Mouse (Mus musculus) small intestine, adult 2 months (tissue): Measurements from ENCODE around the gene Col11a2. TPM values are rescaled to one million over a fixed set of nuclear protein-coding genes. Genes with fewer than 3 reads are reported as not detected.
"Not testable (repeated sequence)": the region's sequence is repeated elsewhere in the genome, so short reads cannot be mapped to it uniquely, and the experiment has no call there.

ENCODE experiments used
- H3K27ac ChIP-seq: fragments of 200-500 bp; 2 replicates; pipeline ENCODE4 v1.5.1; 2012; ENCODE audit warnings: low read depth, low read length, control low read depth, inconsistent platforms; ENCODE audit not compliant: insufficient read depth
- H3K27me3 ChIP-seq: fragments of 200-500 bp; 2 replicates; pipeline ENCODE4 v1.6.1; 2012; ENCODE audit warnings: mild to moderate bottlenecking, moderate library complexity, low read length, inconsistent platforms; ENCODE audit not compliant: control insufficient read depth, insufficient read depth
- H3K36me3 ChIP-seq: fragments of 200-500 bp; 2 replicates; pipeline ENCODE4 v1.6.1; 2012; ENCODE audit warnings: mild to moderate bottlenecking, low read length, control low read depth, inconsistent platforms; ENCODE audit not compliant: control insufficient read depth, insufficient read depth
- H3K4me1 ChIP-seq: fragments of 200-500 bp; 2 replicates; pipeline ENCODE4 v1.6.1; 2012; ENCODE audit warnings: low read length, inconsistent platforms, mixed read lengths; ENCODE audit not compliant: control insufficient read depth, insufficient read depth, insufficient read length
- H3K4me3 ChIP-seq: fragments of 200-500 bp; 2 replicates; pipeline ENCODE4 v1.5.1; 2012; ENCODE audit warnings: low read depth, mild to moderate bottlenecking, control low read depth, inconsistent platforms, low read length, moderate library complexity
- CTCF ChIP-seq: fragments of 200-500 bp; IDR thresholded peaks from 2 replicates; pipeline ENCODE4 v1.5.1; 2012; ENCODE audit warnings: low read depth, mild to moderate bottlenecking, control low read depth, inconsistent platforms, low read length, moderate library complexity, mixed read lengths; ENCODE audit not compliant: insufficient replicate concordance, insufficient read length; ENCODE audit errors: extremely low read depth
- POLR2A ChIP-seq: fragments of 200-500 bp; IDR thresholded peaks from 2 replicates; pipeline ENCODE4 v1.6.1; 2012; ENCODE audit warnings: low read depth, mild to moderate bottlenecking, control low read depth, inconsistent platforms, low read length, moderate library complexity
- WGBS: fragments of 180-500 bp; shearing (Covaris S2); methylation state at CpG from one replicate; pipeline ENCODE4 v1.1.7; 2018; 5-methylcytosine and 5-hydroxymethylcytosine counted together
- polyA plus RNA-seq: library from polyadenylated mRNA; depleted of rRNA; stranded (reverse); fragments of >200 nt; gene quantifications from 2 replicates; pipeline ENCODE4 v1.2.3, GENCODE M21; 2012

Col11a2 gene
- polyA plus RNA-seq, 1 experiment = 0.90 TPM

- Histone ChIP-seq H3K27ac (peak within 1 kb of the TSS; percentile 95), H3K4me1 (peaks cover 2% of the 10 kb centered on the region; the same call in 1 of the 2 replicates), H3K4me3 (peak within 1 kb of the TSS; percentile 79), H3K27me3 (no peaks in the 10 kb centered on the region), H3K36me3 (peaks cover 28% of the 10 kb centered on the region)
- WGBS = 1% methylated on average over 30 of the region's 30 CpGs
- TF ChIP-seq CTCF (no peak), POLR2A (peak; percentile 100)
Observed at GRCm38 (mm10) chr17:34000150-34000537, 39.1 kb upstream of the Col11a2 start, which contains the start of gene H2-K1. Gene H2-K1 (minus strand): TSS chr17:34000347.

- not testable (repeated sequence) for H3K4me1 ChIP-seq, H3K27me3 ChIP-seq
- Histone ChIP-seq H3K27ac (peak overlapping the region; percentile 65; the same call in 1 of the 2 replicates), H3K4me3 (peak overlapping the region; percentile 55), H3K36me3 (peaks cover 25% of the 10 kb centered on the region)
- WGBS = 39% methylated on average over 2 of the region's 2 CpGs
Observed at GRCm38 (mm10) chr17:34000796-34001195, 38.4 kb upstream of the Col11a2 start.

DNA sequence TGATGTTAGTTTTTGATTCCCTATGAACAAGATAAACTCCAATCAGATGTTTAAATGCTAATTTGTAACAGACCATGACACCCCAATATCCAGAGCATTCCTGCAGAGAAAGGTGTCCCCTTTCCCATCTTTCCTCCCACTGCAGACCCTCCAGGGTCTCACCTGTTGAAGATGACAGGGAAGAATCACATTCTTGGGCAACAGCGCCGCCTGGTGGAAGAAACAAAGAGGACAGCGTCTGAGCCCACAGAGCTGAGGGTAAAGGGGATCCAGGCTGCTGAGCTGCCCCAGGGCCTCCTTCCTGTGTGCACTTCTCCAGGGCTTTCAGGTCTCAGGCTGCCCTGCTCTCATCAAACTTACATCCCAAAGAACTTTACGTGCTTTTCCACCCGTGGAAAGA lies 35.8 kb upstream of the Col11a2 start:
- no peak overlapping the region for H3K4me3 ChIP-seq
- no peaks in the 10 kb centered on the region for H3K4me1 ChIP-seq
- H3K36me3 ChIP-seq = peaks cover 2% of the 10 kb centered on the region; the same call in 1 of the 2 replicates
- no peak overlapping the region for H3K27ac ChIP-seq
- 8% methylated on average over 5 of the region's 5 CpGs for WGBS
- H3K27me3 ChIP-seq = no peaks in the 10 kb centered on the region
- TF ChIP-seq POLR2A (no peak), CTCF (peak; percentile 62; the same call in 1 of the 2 replicates)

- no peak overlapping the region for H3K4me3 ChIP-seq
- no peaks in the 10 kb centered on the region for H3K4me1 ChIP-seq
- H3K36me3 ChIP-seq = no peaks in the 10 kb centered on the region
- WGBS = 49% methylated on average over 2 of the region's 2 CpGs
- TF ChIP-seq POLR2A (no peak), CTCF (no peak)
- no peak overlapping the region for H3K27ac ChIP-seq
- no peaks in the 10 kb centered on the region for H3K27me3 ChIP-seq
Observed at GRCm38 (mm10) chr17:34006570-34006969, 32.7 kb upstream of the Col11a2 start.

DNA sequence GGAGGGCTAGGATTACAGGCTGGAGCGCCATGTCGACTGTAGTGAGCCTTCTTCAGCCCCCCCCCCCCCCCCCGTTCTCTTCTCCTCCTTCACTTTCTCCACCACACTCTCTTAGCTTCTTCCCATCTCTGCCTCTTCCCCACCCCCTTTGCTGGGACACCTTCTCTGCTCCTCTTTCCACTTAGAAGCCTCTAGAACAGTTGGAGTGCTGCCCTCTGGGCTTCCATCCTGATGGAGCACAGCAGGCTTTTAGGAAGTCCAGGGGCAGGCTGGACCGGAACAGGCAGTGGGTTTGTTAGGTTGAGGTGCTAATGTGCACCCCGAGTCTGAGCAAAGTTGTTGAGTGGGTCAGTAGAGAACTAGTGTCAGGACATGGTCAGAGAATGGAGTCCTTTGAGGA lies 29.1 kb upstream of the Col11a2 start:
- no peak overlapping the region for H3K4me3 ChIP-seq
- TF ChIP-seq POLR2A (no peak), CTCF (no peak)
- H3K27ac ChIP-seq = no peak overlapping the region
- no peaks in the 10 kb centered on the region for H3K4me1 ChIP-seq
- no peaks in the 10 kb centered on the region for H3K27me3 ChIP-seq
- 71% methylated on average over 5 of the region's 5 CpGs for WGBS
- H3K36me3 ChIP-seq = no peaks in the 10 kb centered on the region

GRCm38 (mm10) chr17:34013436-34013835 lies 25.8 kb upstream of the Col11a2 start:
- H3K36me3 ChIP-seq = no peaks in the 10 kb centered on the region
- H3K27me3 ChIP-seq = no peaks in the 10 kb centered on the region
- TF ChIP-seq POLR2A (no peak), CTCF (no peak)
- no peaks in the 10 kb centered on the region for H3K4me1 ChIP-seq
- WGBS = 96% methylated on average over 8 of the region's 8 CpGs
- H3K4me3 ChIP-seq = no peak overlapping the region
- H3K27ac ChIP-seq = no peak overlapping the region

GRCm38 (mm10) chr17:34021539-34022413 lies 17.5 kb upstream of the Col11a2 start:
- Histone ChIP-seq H3K27me3 (no peaks in the 10 kb centered on the region), H3K27ac (no peak overlapping the region), H3K4me3 (no peak overlapping the region), H3K4me1 (peaks cover 4% of the 10 kb centered on the region; the same call in 1 of the 2 replicates), H3K36me3 (peaks cover 17% of the 10 kb centered on the region)
- TF ChIP-seq CTCF (no peak), POLR2A (no peak)
- 98% methylated on average over 23 of the region's 23 CpGs for WGBS
